Mouse (Mus musculus) neural tube, embryonic 13.5 days (tissue): Measurements from ENCODE around the gene Brca2. TPM values are rescaled to one million over a fixed set of nuclear protein-coding genes. Genes with fewer than 3 reads are reported as not detected.
A peak's percentile ranks its signal among the peaks of the same experiment; 100 is the strongest.

Experiments used
- ATAC-seq: fragments of 200-750 bp; cut with Nextera tagmentation; 2 replicates; pipeline ENCODE4 v1.8.0; 2017; ENCODE audit warnings: low read depth, mild to moderate bottlenecking, moderate TSS enrichment, moderate library complexity
- H3K27ac ChIP-seq: fragments of 300-500 bp; sonication (generic); replicated peaks from 2 replicates; pipeline ENCODE4 v1.5.1; 2015; ENCODE audit warnings: moderate library complexity, mild to moderate bottlenecking, inconsistent platforms
- H3K27me3 ChIP-seq: fragments of 300-500 bp; sonication (generic); 2 replicates; pipeline ENCODE4 v1.6.1; 2015; ENCODE audit warnings: mild to moderate bottlenecking, inconsistent platforms
- H3K36me3 ChIP-seq: fragments of 300-500 bp; sonication (generic); 2 replicates; pipeline ENCODE4 v1.6.1; 2015; ENCODE audit warnings: mild to moderate bottlenecking, inconsistent platforms
- H3K4me1 ChIP-seq: fragments of 300-500 bp; sonication (generic); replicated peaks from 2 replicates; pipeline ENCODE4 v1.6.1; 2015; ENCODE audit warnings: inconsistent platforms
- H3K4me2 ChIP-seq: fragments of 300-500 bp; sonication (generic); 2 replicates; pipeline ENCODE4 v1.6.1; 2015; ENCODE audit warnings: inconsistent platforms, mild to moderate bottlenecking, moderate library complexity
- H3K4me3 ChIP-seq: fragments of 300-500 bp; sonication (generic); 2 replicates; pipeline ENCODE4 v1.5.1; 2015; ENCODE audit warnings: mild to moderate bottlenecking, inconsistent platforms
- H3K9ac ChIP-seq: fragments of 300-500 bp; sonication (generic); 2 replicates; pipeline ENCODE4 v1.6.1; 2015; ENCODE audit warnings: moderate library complexity, mild to moderate bottlenecking, inconsistent platforms
- H3K9me3 ChIP-seq: fragments of 300-500 bp; sonication (generic); 2 replicates; pipeline ENCODE4 v1.6.1; 2016; ENCODE audit warnings: inconsistent platforms
- WGBS: fragments of 180-500 bp; shearing (Covaris S2); methylation state at CpG from one replicate; pipeline ENCODE4 v1.1.7; 2015; 5-methylcytosine and 5-hydroxymethylcytosine counted together
- polyA plus RNA-seq: library from polyadenylated mRNA; unstranded; fragments of >200 nt; fragmentation: Nextera tagmentation; extraction: Ambion mirVana; gene quantifications from 2 replicates; pipeline ENCODE4 v1.2.1, GENCODE M21; 2015

Gene Brca2
- polyA plus RNA-seq, 1 experiment from 2014 or later, result 8.6 TPM

DNA sequence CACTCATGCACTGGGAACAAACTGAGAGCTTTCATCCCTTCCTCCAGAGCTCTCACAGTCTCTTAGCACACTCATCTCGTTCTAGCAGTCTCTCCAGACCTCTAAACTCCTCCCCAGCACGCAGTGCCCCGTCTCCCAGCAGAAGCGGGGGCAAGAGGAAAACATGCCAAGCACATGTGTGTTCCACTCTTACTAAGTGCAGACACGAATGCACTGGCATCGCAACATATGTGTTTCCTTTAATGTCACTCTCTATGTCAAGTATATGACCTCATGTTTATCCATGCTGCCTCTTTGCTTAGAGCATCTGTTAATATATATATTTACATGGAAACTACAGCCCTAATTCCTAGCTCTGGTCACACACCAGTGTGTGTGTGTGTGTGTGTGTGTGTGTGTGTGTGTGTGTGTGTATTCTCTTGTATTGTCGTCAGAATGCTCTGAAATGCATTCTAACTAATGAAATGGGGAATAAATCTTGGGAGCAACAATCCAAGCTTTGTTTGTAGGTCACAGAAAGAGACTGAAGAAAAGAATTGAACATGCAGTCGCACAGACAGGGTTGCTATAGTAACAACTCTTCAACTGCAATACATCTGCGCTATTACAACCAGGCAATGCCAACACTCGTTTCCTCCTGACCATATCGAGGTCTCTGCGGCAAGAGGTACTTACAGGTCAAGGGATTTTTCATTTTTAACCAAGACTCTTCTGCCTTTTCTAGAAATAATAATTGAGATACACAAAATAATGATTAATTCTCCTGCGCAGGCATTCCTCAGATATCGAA is 79.2 kb downstream of the Brca2 start:
- H3K36me3 ChIP-seq, result peaks cover 11% of the 10 kb centered on the region
- H3K4me1 ChIP-seq, result peaks cover 25% of the 10 kb centered on the region
- H3K27me3 ChIP-seq, result peaks cover 11% of the 10 kb centered on the region; the same call in 1 of the 2 replicates
- H3K4me3 ChIP-seq, result no peak overlapping the region
- H3K9me3 ChIP-seq, result no peaks in the 10 kb centered on the region
- H3K4me2 ChIP-seq, result no peak overlapping the region
- H3K9ac ChIP-seq, result no peak overlapping the region
- H3K27ac ChIP-seq, result 0 out of 2 replicates have a peak overlapping the region, but pooled peaks have one; percentile 46
- peak; percentile 66 for ATAC-seq
- WGBS, result 39% methylated on average over 14 of the region's 14 CpGs

DNA sequence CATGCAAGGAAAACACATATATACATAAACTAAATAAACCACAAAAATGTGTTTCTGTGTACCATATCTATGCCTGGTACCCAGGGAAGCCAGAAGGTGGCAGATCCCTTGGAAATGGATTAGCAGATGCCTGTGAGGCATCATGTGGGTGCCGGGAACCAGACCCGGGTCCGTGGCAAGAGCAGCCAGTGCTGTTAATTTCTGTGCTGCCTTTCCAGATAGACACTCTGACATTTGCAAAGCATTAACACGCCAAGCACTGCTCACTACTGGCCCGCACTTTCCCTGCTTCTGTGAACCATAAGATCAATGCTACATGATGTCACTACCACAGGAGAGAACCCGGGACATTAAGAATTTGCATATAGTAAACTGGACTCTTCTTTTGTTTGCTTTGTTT is 83.7 kb downstream of the Brca2 start:
- H3K9ac ChIP-seq, result no peak overlapping the region
- peaks cover 27% of the 10 kb centered on the region for H3K36me3 ChIP-seq
- no peak overlapping the region for H3K4me2 ChIP-seq
- 98% methylated on average over 6 of the region's 6 CpGs for WGBS
- ATAC-seq, result no peak
- H3K4me1 ChIP-seq, result peaks cover 13% of the 10 kb centered on the region
- no peak overlapping the region for H3K4me3 ChIP-seq
- no peaks in the 10 kb centered on the region for H3K9me3 ChIP-seq
- no peak overlapping the region for H3K27ac ChIP-seq
- no peaks in the 10 kb centered on the region for H3K27me3 ChIP-seq

DNA sequence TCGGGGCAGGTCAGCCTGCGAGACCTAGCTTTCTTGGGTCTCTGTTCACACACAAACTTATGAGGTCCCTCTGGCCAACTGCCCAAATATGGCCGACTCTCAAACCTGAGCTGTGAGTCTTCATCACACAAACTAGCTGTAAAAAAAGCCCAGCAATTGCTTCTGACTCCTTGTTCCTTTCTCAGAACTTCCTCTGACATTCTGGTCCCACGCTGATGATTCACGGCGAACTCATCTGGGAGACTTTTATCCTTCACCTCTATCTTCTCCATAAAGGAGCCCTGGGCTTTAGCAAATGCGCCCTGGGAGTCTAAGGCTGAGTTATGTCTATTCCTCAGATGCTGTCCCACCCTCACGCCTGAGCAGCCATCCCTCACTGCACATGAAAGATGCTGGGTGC is 85.2 kb downstream of the Brca2 start:
- H3K4me3 ChIP-seq, result no peak overlapping the region
- no peak overlapping the region for H3K27ac ChIP-seq
- no peak overlapping the region for H3K9ac ChIP-seq
- H3K9me3 ChIP-seq, result no peaks in the 10 kb centered on the region
- 95% methylated on average over 8 of the region's 8 CpGs for WGBS
- H3K4me1 ChIP-seq, result no peaks in the 10 kb centered on the region
- no peak overlapping the region for H3K4me2 ChIP-seq
- peaks cover 27% of the 10 kb centered on the region for H3K36me3 ChIP-seq
- no peak for ATAC-seq
- no peaks in the 10 kb centered on the region for H3K27me3 ChIP-seq

DNA sequence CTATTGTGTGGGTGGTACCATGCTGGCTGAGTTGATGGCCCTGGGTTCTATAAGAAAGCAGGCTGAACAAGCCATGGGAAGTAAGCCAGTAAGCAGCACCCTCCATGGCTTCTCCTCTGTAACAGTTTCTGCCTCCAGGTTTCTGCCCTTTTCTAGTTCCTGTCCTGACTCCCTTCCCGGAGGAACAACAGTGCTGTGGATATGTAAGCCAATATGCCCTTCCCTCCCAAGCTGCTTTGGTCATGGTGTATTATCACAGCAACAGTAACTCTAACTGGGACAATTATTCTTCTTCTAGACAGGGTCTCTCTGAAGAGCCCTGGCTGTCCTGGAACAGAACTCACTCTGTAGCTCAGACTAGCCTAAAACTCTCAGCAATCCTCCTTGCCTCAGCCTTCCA is 88.7 kb downstream of the Brca2 start:
- Histone ChIP-seq H3K36me3 (peaks cover 28% of the 10 kb centered on the region), H3K4me3 (no peak overlapping the region), H3K9me3 (no peaks in the 10 kb centered on the region), H3K4me2 (no peak overlapping the region), H3K27me3 (no peaks in the 10 kb centered on the region), H3K4me1 (no peaks in the 10 kb centered on the region), H3K9ac (no peak overlapping the region), H3K27ac (no peak overlapping the region)
- 72% methylated on average over 1 of the region's 1 CpGs for WGBS
- no peak for ATAC-seq

DNA sequence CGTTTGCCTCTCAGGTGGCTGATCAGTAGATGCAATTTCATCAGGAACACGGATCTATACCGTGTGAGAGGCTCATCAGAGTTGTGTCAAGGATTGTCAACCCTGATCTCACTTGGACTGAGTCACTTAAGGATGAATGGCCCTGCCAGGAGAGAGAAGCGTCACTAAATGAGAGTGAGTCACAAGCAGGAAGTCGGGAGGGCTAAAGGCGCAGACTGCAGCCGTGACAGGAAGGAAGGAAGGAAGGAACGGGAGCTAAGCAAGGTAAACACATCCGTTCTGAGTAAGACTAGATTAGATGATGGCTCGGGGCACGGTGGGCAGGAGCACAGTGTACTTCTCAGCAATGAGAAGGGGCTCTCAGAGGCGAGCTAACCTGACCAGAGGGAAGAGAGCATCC is 89.3 kb downstream of the Brca2 start:
- H3K9me3 ChIP-seq, result no peaks in the 10 kb centered on the region
- H3K27ac ChIP-seq, result no peak overlapping the region
- H3K9ac ChIP-seq, result no peak overlapping the region
- peaks cover 22% of the 10 kb centered on the region for H3K36me3 ChIP-seq
- ATAC-seq, result no peak
- 77% methylated on average over 12 of the region's 12 CpGs for WGBS
- H3K27me3 ChIP-seq, result no peaks in the 10 kb centered on the region
- no peak overlapping the region for H3K4me3 ChIP-seq
- no peaks in the 10 kb centered on the region for H3K4me1 ChIP-seq
- H3K4me2 ChIP-seq, result no peak overlapping the region

DNA sequence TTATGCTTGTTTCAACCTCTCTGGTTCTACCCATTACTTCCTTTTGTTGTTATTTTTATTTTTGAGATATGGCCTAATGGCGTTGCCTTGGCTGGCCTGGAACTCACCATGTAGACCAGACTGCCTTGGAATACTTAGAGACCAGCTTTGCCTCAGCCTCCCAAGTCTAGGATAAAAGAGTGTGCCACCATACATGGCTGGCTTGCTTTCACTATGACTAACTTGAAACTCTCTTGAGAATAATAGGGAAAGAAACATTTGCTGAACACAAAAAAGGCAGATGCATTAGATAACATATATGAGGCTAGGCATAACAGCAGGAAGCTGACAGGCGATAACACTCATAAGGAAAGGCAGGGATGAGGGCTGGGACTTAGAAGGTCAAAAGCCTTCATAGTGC is 91.6 kb downstream of the Brca2 start:
- Histone ChIP-seq H3K9me3 (no peaks in the 10 kb centered on the region), H3K36me3 (peaks cover 7% of the 10 kb centered on the region; the same call in 1 of the 2 replicates), H3K9ac (no peak overlapping the region), H3K4me3 (no peak overlapping the region), H3K4me1 (no peaks in the 10 kb centered on the region), H3K27ac (no peak overlapping the region), H3K27me3 (no peaks in the 10 kb centered on the region), H3K4me2 (no peak overlapping the region)
- 93% methylated on average over 2 of the region's 2 CpGs for WGBS
- no peak for ATAC-seq

DNA sequence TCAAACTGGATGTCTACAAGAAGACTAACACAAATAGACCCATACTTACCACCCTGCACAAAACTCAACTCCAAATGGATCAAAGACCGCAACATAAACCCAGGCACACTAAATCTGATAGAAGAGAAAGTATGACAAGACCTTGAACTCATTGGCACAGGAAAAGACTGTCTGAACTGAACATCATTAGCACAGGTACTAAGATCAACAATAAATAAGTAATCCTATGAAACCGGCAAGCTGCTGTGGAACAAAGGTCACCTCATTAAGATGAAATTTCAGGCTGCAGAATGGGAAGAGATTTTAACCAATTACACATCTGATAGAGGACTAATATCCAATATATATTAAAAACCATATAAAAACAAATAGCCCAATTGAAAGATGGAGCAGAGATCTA is 93.8 kb downstream of the Brca2 start:
- H3K27ac ChIP-seq, result no peak overlapping the region
- no peaks in the 10 kb centered on the region for H3K9me3 ChIP-seq
- H3K4me2 ChIP-seq, result no peak overlapping the region
- H3K4me3 ChIP-seq, result no peak overlapping the region
- H3K9ac ChIP-seq, result no peak overlapping the region
- H3K36me3 ChIP-seq, result peaks cover 4% of the 10 kb centered on the region; the same call in 1 of the 2 replicates
- H3K4me1 ChIP-seq, result no peaks in the 10 kb centered on the region
- H3K27me3 ChIP-seq, result no peaks in the 10 kb centered on the region
- no peak for ATAC-seq
- WGBS, result 93% methylated on average over 2 of the region's 2 CpGs

DNA sequence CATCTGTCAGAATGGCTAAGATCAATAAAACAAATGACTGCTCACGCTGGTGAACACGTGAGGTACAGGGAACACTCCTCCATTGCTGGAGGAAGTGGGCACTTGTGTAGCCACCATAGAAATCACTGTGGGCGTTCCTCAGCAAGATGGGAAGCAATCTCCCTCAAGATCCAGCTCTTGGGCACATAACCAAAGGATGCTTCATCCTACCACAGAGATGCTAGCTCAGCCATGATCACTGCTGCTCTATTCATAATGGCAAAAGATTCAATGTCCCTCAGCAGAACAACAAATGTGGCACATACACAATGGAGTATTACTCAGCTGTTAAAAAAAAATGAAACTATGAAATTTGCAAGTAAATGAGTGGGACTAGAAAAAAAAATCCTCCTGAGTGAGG is 94.3 kb downstream of the Brca2 start:
- ATAC-seq, result no peak
- no peaks in the 10 kb centered on the region for H3K9me3 ChIP-seq
- no peak overlapping the region for H3K4me2 ChIP-seq
- no peak overlapping the region for H3K27ac ChIP-seq
- no peak overlapping the region for H3K4me3 ChIP-seq
- H3K4me1 ChIP-seq, result no peaks in the 10 kb centered on the region
- WGBS, result 79% methylated on average over 3 of the region's 3 CpGs
- no peaks in the 10 kb centered on the region for H3K27me3 ChIP-seq
- peaks cover 4% of the 10 kb centered on the region; the same call in 1 of the 2 replicates for H3K36me3 ChIP-seq
- no peak overlapping the region for H3K9ac ChIP-seq

DNA sequence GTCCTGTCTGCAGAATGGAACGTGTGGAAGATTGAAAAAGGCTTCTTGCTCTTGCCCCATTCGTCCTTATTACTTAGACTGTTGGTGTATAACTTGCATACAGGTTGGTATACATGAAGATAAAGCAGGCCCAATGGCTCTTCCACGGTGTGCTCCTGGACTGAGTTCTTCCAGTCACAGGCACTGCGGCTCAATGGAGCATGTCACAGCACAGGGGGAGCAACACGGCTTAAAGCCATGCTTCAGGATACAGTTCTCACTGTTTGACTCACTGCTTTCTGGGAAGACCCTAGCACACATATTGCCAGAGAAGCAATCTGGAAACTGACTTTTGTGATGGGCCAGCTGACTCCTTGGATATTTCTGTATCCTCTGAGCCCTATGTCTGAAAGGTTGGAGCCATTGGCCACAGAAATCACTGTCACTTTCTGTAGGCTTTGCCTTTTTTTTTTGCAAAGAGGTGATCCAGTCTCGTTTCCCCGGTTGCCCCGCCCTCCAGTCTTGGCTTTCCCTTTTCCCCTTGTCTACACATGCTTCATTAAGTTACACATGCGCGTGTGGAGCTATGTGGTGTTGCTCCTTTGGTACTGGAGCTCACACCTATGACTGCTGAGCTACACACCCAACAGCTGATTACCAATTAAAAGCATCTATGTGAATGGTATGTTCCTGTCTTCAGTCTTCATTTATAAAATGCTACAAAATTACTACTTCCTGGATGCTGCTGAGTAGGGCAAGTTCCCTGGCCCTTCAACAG is 96.3 kb downstream of the Brca2 start:
- WGBS, result 85% methylated on average over 10 of the region's 10 CpGs
- H3K4me3 ChIP-seq, result no peak overlapping the region
- H3K27ac ChIP-seq, result no peak overlapping the region
- H3K9ac ChIP-seq, result no peak overlapping the region
- H3K4me2 ChIP-seq, result no peak overlapping the region
- H3K36me3 ChIP-seq, result 0 out of 2 replicates have a peak, but pooled peaks cover 6% of the 10 kb centered on the region
- H3K27me3 ChIP-seq, result no peaks in the 10 kb centered on the region
- no peaks in the 10 kb centered on the region for H3K4me1 ChIP-seq
- no peak for ATAC-seq
- no peaks in the 10 kb centered on the region for H3K9me3 ChIP-seq

Other genes starting within 250 kb of the Brca2 start
- gene Zar1l, start 4.5 kb upstream of the Brca2 start, polyA plus RNA-seq, result not detected in 2 replicates
- gene N4bp2l1, start 74.6 kb downstream of the Brca2 start, polyA plus RNA-seq, result 6.7 and 8.3 TPM in 2 replicates
- 32.6 and 38.6 TPM in 2 replicates for gene N4bp2l2, start 143.6 kb downstream of the Brca2 start, polyA plus RNA-seq
- gene Pds5b, start 151.1 kb downstream of the Brca2 start, polyA plus RNA-seq, result 28.7 and 30.9 TPM in 2 replicates